Mouse (Mus musculus) embryonic facial prominence, embryonic 10.5 days (tissue): Measurements from ENCODE around the gene Csl. TPM values are rescaled to one million over a fixed set of nuclear protein-coding genes. Genes with fewer than 3 reads are reported as not detected.
A peak's percentile ranks its signal among the peaks of the same experiment; 100 is the strongest.

Experiments
- DNase-seq: peaks from one replicate; pipeline ENCODE4 v3.0.0-alpha.2; 2017; ENCODE audit warnings: low spot score
- H3K27ac ChIP-seq: fragments of 300-500 bp; sonication (generic); replicated peaks from 2 replicates; pipeline ENCODE4 v1.5.1; 2016; ENCODE audit warnings: mild to moderate bottlenecking
- H3K27me3 ChIP-seq: fragments of 300-500 bp; sonication (generic); replicated peaks from 2 replicates; pipeline ENCODE4 v1.6.1; 2016; ENCODE audit warnings: low read depth, mild to moderate bottlenecking; ENCODE audit not compliant: poor library complexity, severe bottlenecking
- H3K36me3 ChIP-seq: fragments of 300-500 bp; sonication (generic); replicated peaks from 2 replicates; pipeline ENCODE4 v1.6.1; 2016; ENCODE audit warnings: mild to moderate bottlenecking, moderate library complexity
- H3K4me1 ChIP-seq: fragments of 300-500 bp; sonication (generic); 2 replicates; pipeline ENCODE4 v1.6.1; 2016
- H3K4me3 ChIP-seq: fragments of 300-500 bp; sonication (generic); 2 replicates; pipeline ENCODE4 v1.5.1; 2016; ENCODE audit warnings: mild to moderate bottlenecking, moderate library complexity
- H3K9me3 ChIP-seq: fragments of 300-500 bp; sonication (generic); 2 replicates; pipeline ENCODE4 v1.6.1; 2016; ENCODE audit warnings: mild to moderate bottlenecking
- WGBS: fragments of 180-500 bp; shearing (Covaris S2); methylation state at CpG from one replicate; pipeline ENCODE4 v1.1.7; 2016; 5-methylcytosine and 5-hydroxymethylcytosine counted together
- polyA plus RNA-seq: library from polyadenylated mRNA; unstranded; fragments of >200 nt; fragmentation: Nextera tagmentation; extraction: Ambion mirVana; gene quantifications from 2 replicates; pipeline ENCODE4 v1.2.1, GENCODE M21; 2016

The Csl gene
- 0.10 TPM in 1 of 2 replicates, not detected in the other for polyA plus RNA-seq

DNA sequence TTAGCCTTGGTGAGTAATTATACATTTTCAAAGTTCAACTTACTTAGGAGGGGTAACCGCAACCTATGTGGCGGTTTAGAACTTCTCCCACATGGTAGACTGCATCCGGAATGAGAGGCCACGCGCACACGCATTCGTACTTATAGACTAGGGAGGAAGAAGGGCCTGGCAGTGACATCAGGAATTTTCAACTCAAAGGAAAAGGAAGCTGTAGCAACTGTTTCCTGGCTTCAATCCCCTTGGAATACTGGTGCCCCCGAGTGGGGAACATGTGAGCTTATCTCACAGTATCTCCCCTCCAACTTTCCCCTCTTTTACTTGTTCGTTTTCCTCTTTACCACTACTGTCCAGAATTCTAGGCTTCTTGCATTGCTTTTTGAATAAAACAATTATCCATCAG is at the start of gene Csl:
Gene Csl, minus strand, starts transcription at position 101 of the 400 bp plus-strand sequence.
- no peaks in the 10 kb centered on the region for H3K4me1 ChIP-seq
- H3K9me3 ChIP-seq = no peaks in the 10 kb centered on the region
- 93% methylated on average over 9 of the region's 9 CpGs for WGBS
- no peaks in the 10 kb centered on the region for H3K27me3 ChIP-seq
- no peaks in the 10 kb centered on the region for H3K36me3 ChIP-seq
- DNase-seq = no peak
- H3K27ac ChIP-seq = no peak within 1 kb of the TSS
- no peak within 1 kb of the TSS for H3K4me3 ChIP-seq

GRCm38 (mm10) chr10:99789418-99789817 is 30.0 kb upstream of the Csl start:
- Histone ChIP-seq H3K4me1 (no peaks in the 10 kb centered on the region), H3K27ac (no peak overlapping the region), H3K27me3 (no peaks in the 10 kb centered on the region), H3K4me3 (no peak overlapping the region), H3K9me3 (no peaks in the 10 kb centered on the region), H3K36me3 (no peaks in the 10 kb centered on the region)
- WGBS = 91% methylated on average over 2 of the region's 2 CpGs
- DNase-seq = no peak

- WGBS = 84% methylated on average over 12 of the region's 12 CpGs
- Histone ChIP-seq H3K27ac (no peak overlapping the region), H3K36me3 (no peaks in the 10 kb centered on the region), H3K27me3 (no peaks in the 10 kb centered on the region), H3K9me3 (no peaks in the 10 kb centered on the region), H3K4me1 (peaks cover 2% of the 10 kb centered on the region; the same call in 1 of the 2 replicates), H3K4me3 (no peak overlapping the region)
- no peak for DNase-seq
Observed at GRCm38 (mm10) chr10:99774228-99775120, 15.0 kb upstream of the Csl start.

GRCm38 (mm10) chr10:99750146-99750545 is 9.3 kb downstream of the Csl start:
- 70% methylated on average over 2 of the region's 2 CpGs for WGBS
- Histone ChIP-seq H3K4me1 (peaks cover 4% of the 10 kb centered on the region; the same call in 1 of the 2 replicates), H3K4me3 (no peak overlapping the region), H3K27ac (no peak overlapping the region), H3K9me3 (no peaks in the 10 kb centered on the region), H3K27me3 (no peaks in the 10 kb centered on the region), H3K36me3 (no peaks in the 10 kb centered on the region)
- peak; percentile 17 for DNase-seq

- Histone ChIP-seq H3K4me3 (no peak overlapping the region), H3K27me3 (no peaks in the 10 kb centered on the region), H3K4me1 (peaks cover 4% of the 10 kb centered on the region; the same call in 1 of the 2 replicates), H3K36me3 (no peaks in the 10 kb centered on the region), H3K9me3 (no peaks in the 10 kb centered on the region), H3K27ac (no peak overlapping the region)
- DNase-seq = no peak
- WGBS = 80% methylated on average over 2 of the region's 2 CpGs
Observed at GRCm38 (mm10) chr10:99748668-99749260, 10.7 kb downstream of the Csl start.

GRCm38 (mm10) chr10:99748009-99748408 is 11.4 kb downstream of the Csl start:
- Histone ChIP-seq H3K36me3 (no peaks in the 10 kb centered on the region), H3K4me1 (peaks cover 4% of the 10 kb centered on the region; the same call in 1 of the 2 replicates), H3K27me3 (no peaks in the 10 kb centered on the region), H3K9me3 (no peaks in the 10 kb centered on the region), H3K4me3 (no peak overlapping the region), H3K27ac (no peak overlapping the region)
- WGBS = 62% methylated on average over 2 of the region's 2 CpGs
- no peak for DNase-seq

- no peak for DNase-seq
- no peak overlapping the region for H3K4me3 ChIP-seq
- H3K27ac ChIP-seq = no peak overlapping the region
- H3K27me3 ChIP-seq = no peaks in the 10 kb centered on the region
- no peaks in the 10 kb centered on the region for H3K4me1 ChIP-seq
- no peaks in the 10 kb centered on the region for H3K36me3 ChIP-seq
- no peaks in the 10 kb centered on the region for H3K9me3 ChIP-seq
Observed at GRCm38 (mm10) chr10:99741609-99742280, 17.7 kb downstream of the Csl start.

GRCm38 (mm10) chr10:99713129-99713528 is 46.3 kb downstream of the Csl start:
- Histone ChIP-seq H3K27ac (no peak overlapping the region), H3K4me3 (no peak overlapping the region), H3K27me3 (no peaks in the 10 kb centered on the region), H3K36me3 (no peaks in the 10 kb centered on the region), H3K4me1 (no peaks in the 10 kb centered on the region), H3K9me3 (no peaks in the 10 kb centered on the region)
- no peak for DNase-seq
- 73% methylated on average over 2 of the region's 2 CpGs for WGBS

- Histone ChIP-seq H3K27ac (no peak overlapping the region), H3K9me3 (no peaks in the 10 kb centered on the region), H3K27me3 (no peaks in the 10 kb centered on the region), H3K4me3 (no peak overlapping the region), H3K4me1 (no peaks in the 10 kb centered on the region), H3K36me3 (no peaks in the 10 kb centered on the region)
- 79% methylated on average over 1 of the region's 1 CpGs for WGBS
- DNase-seq = no peak
Observed at GRCm38 (mm10) chr10:99711567-99711966, 47.9 kb downstream of the Csl start.
